Mouse (Mus musculus): ENCODE data around the gene Gpatch8.

GRCm38 (mm10) chr11:102445264-102445890 is 110.8 kb downstream of the Gpatch8 start:
- TF ChIP-seq CTCF (IDR thresholded peaks at IDR 0.05; ENCODE audit: control insufficient read depth, insufficient read depth, insufficient replicate concordance, low read depth, low read length), result no peak
- no peak for TF ChIP-seq POLR2A (IDR thresholded peaks at IDR 0.05; ENCODE audit: control insufficient read depth, low read depth, low read length)

Data from testis, adult 2 months (tissue).